Mouse (Mus musculus) neural tube, embryonic 12.5 days (tissue): ENCODE measurements around the gene Dpf3. TPM values are rescaled to one million over a fixed set of nuclear protein-coding genes. Genes with fewer than 3 reads are reported as not detected.

Experiments used
- ATAC-seq: fragments of 200-750 bp; cut with Nextera tagmentation; 2 replicates; pipeline ENCODE4 v1.8.0; 2017; ENCODE audit warnings: low read depth, mild to moderate bottlenecking, moderate TSS enrichment, moderate library complexity; ENCODE audit not compliant: low FRiP score
- H3K27ac ChIP-seq: fragments of 300-500 bp; sonication (generic); 2 replicates; pipeline ENCODE4 v1.5.1; 2016
- H3K27me3 ChIP-seq: fragments of 300-500 bp; sonication (generic); replicated peaks from 2 replicates; pipeline ENCODE4 v1.6.1; 2016; ENCODE audit warnings: mild to moderate bottlenecking
- H3K36me3 ChIP-seq: fragments of 300-500 bp; sonication (generic); 2 replicates; pipeline ENCODE4 v1.6.1; 2016; ENCODE audit warnings: mild to moderate bottlenecking
- H3K4me1 ChIP-seq: fragments of 300-500 bp; sonication (generic); 2 replicates; pipeline ENCODE4 v1.6.1; 2016
- H3K4me2 ChIP-seq: fragments of 300-500 bp; sonication (generic); replicated peaks from 2 replicates; pipeline ENCODE4 v1.6.1; 2016; ENCODE audit warnings: mild to moderate bottlenecking
- H3K4me3 ChIP-seq: fragments of 300-500 bp; sonication (generic); 2 replicates; pipeline ENCODE4 v1.5.1; 2016
- H3K9ac ChIP-seq: fragments of 300-500 bp; sonication (generic); 2 replicates; pipeline ENCODE4 v1.6.1; 2016; ENCODE audit warnings: mild to moderate bottlenecking
- H3K9me3 ChIP-seq: fragments of 300-500 bp; sonication (generic); 2 replicates; pipeline ENCODE4 v1.6.1; 2016; ENCODE audit warnings: mild to moderate bottlenecking
- WGBS: fragments of 180-500 bp; shearing (Covaris S2); methylation state at CpG from one replicate; pipeline ENCODE4 v1.1.7; 2016; 5-methylcytosine and 5-hydroxymethylcytosine counted together
- polyA plus RNA-seq: library from polyadenylated mRNA; unstranded; fragments of >200 nt; fragmentation: Nextera tagmentation; extraction: Ambion mirVana; gene quantifications from 2 replicates; pipeline ENCODE4 v1.2.1, GENCODE M21; 2016

The Dpf3 gene
- polyA plus RNA-seq, 1 experiment from 2014 or later: 17.4 TPM

- peaks cover 4% of the 10 kb centered on the region for H3K4me1 ChIP-seq
Measured at GRCm38 (mm10) chr12:83283591-83284320, 203.8 kb downstream of the Dpf3 start.

GRCm38 (mm10) chr12:83277537-83278441 is 209.7 kb downstream of the Dpf3 start:
- H3K36me3 ChIP-seq: no peaks in the 10 kb centered on the region
- no peak overlapping the region for H3K27ac ChIP-seq

More at GRCm38 (mm10) chr12:83283591-83284320, 203.8 kb downstream of the Dpf3 start:
- Histone ChIP-seq H3K36me3 (no peaks in the 10 kb centered on the region), H3K9ac (no peak overlapping the region), H3K27ac (no peak overlapping the region), H3K4me2 (no peak overlapping the region), H3K9me3 (no peaks in the 10 kb centered on the region), H3K4me3 (no peak overlapping the region), H3K27me3 (no peaks in the 10 kb centered on the region)
- ATAC-seq: no peak
- 90% methylated on average over 6 of the region's 6 CpGs for WGBS

GRCm38 (mm10) chr12:83271215-83271614 is 216.3 kb downstream of the Dpf3 start:
- 93% methylated on average over 3 of the region's 3 CpGs for WGBS
- Histone ChIP-seq H3K27me3 (no peaks in the 10 kb centered on the region), H3K4me1 (no peaks in the 10 kb centered on the region), H3K27ac (no peak overlapping the region), H3K9me3 (no peaks in the 10 kb centered on the region), H3K9ac (no peak overlapping the region), H3K4me3 (no peak overlapping the region), H3K36me3 (no peaks in the 10 kb centered on the region), H3K4me2 (no peak overlapping the region)
- ATAC-seq: no peak

More at GRCm38 (mm10) chr12:83277537-83278441, 209.7 kb downstream of the Dpf3 start:
- Histone ChIP-seq H3K4me2 (no peak overlapping the region), H3K9me3 (no peaks in the 10 kb centered on the region), H3K9ac (no peak overlapping the region), H3K4me1 (peaks cover 14% of the 10 kb centered on the region), H3K27me3 (no peaks in the 10 kb centered on the region), H3K4me3 (no peak overlapping the region)
- ATAC-seq: no peak
- 69% methylated on average over 11 of the region's 11 CpGs for WGBS

GRCm38 (mm10) chr12:83268504-83268922 is 219.0 kb downstream of the Dpf3 start:
- H3K4me2 ChIP-seq: no peak overlapping the region
- H3K27me3 ChIP-seq: no peaks in the 10 kb centered on the region
- no peaks in the 10 kb centered on the region for H3K4me1 ChIP-seq
- H3K9me3 ChIP-seq: no peaks in the 10 kb centered on the region
- no peak overlapping the region for H3K4me3 ChIP-seq
- no peak overlapping the region for H3K27ac ChIP-seq
- 83% methylated on average over 11 of the region's 11 CpGs for WGBS
- no peak overlapping the region for H3K9ac ChIP-seq
- ATAC-seq: no peak
- no peaks in the 10 kb centered on the region for H3K36me3 ChIP-seq

- Histone ChIP-seq H3K4me3 (no peak overlapping the region), H3K4me2 (no peak overlapping the region), H3K9ac (no peak overlapping the region), H3K36me3 (no peaks in the 10 kb centered on the region), H3K27ac (no peak overlapping the region), H3K9me3 (no peaks in the 10 kb centered on the region), H3K27me3 (no peaks in the 10 kb centered on the region), H3K4me1 (no peaks in the 10 kb centered on the region)
- WGBS: 88% methylated on average over 2 of the region's 2 CpGs
- ATAC-seq: no peak
Measured at GRCm38 (mm10) chr12:83260540-83260939, 227.0 kb downstream of the Dpf3 start.

- Histone ChIP-seq H3K4me2 (no peak overlapping the region), H3K4me1 (no peaks in the 10 kb centered on the region), H3K27me3 (no peaks in the 10 kb centered on the region), H3K9me3 (no peaks in the 10 kb centered on the region), H3K27ac (no peak overlapping the region), H3K36me3 (no peaks in the 10 kb centered on the region), H3K4me3 (no peak overlapping the region), H3K9ac (no peak overlapping the region)
- ATAC-seq: no peak
- WGBS: 83% methylated on average over 4 of the region's 4 CpGs
Measured at GRCm38 (mm10) chr12:83254399-83254798, 233.1 kb downstream of the Dpf3 start.

GRCm38 (mm10) chr12:83249066-83249465 is 238.4 kb downstream of the Dpf3 start:
- Histone ChIP-seq H3K4me3 (no peak overlapping the region), H3K4me2 (no peak overlapping the region), H3K36me3 (no peaks in the 10 kb centered on the region), H3K4me1 (no peaks in the 10 kb centered on the region), H3K27me3 (no peaks in the 10 kb centered on the region), H3K27ac (no peak overlapping the region), H3K9ac (no peak overlapping the region), H3K9me3 (no peaks in the 10 kb centered on the region)
- WGBS: 73% methylated on average over 3 of the region's 3 CpGs
- no peak for ATAC-seq

GRCm38 (mm10) chr12:83248636-83249035 is 238.9 kb downstream of the Dpf3 start:
- WGBS: 91% methylated on average over 2 of the region's 2 CpGs
- no peak overlapping the region for H3K27ac ChIP-seq
- H3K9me3 ChIP-seq: no peaks in the 10 kb centered on the region
- H3K4me1 ChIP-seq: no peaks in the 10 kb centered on the region
- ATAC-seq: no peak
- H3K4me2 ChIP-seq: no peak overlapping the region
- H3K9ac ChIP-seq: no peak overlapping the region
- H3K36me3 ChIP-seq: no peaks in the 10 kb centered on the region
- H3K4me3 ChIP-seq: no peak overlapping the region
- no peaks in the 10 kb centered on the region for H3K27me3 ChIP-seq

DNA sequence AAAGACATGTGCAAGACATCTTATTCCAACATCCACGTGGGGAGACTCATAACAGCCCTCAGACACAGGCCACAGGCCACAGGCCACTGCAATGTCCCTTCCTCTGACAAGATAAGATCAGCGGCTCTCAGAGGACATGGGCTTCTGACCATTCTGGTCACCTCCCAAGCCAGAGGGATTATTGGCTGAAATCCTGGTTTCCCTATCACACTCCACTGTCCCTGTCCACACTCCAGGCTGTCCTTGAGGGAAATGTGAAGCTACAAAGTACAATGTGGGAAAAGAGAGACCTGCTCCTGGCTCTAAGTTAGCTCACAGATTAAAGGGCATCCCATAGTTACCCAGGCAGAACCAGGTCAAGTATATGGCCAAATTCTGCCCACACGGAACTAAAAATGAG is 239.8 kb downstream of the Dpf3 start:
- H3K4me2 ChIP-seq: no peak overlapping the region
- H3K9me3 ChIP-seq: no peaks in the 10 kb centered on the region
- H3K27ac ChIP-seq: no peak overlapping the region
- no peaks in the 10 kb centered on the region for H3K4me1 ChIP-seq
- no peak for ATAC-seq
- H3K4me3 ChIP-seq: no peak overlapping the region
- WGBS: 94% methylated on average over 3 of the region's 3 CpGs
- no peaks in the 10 kb centered on the region for H3K36me3 ChIP-seq
- H3K9ac ChIP-seq: no peak overlapping the region
- no peaks in the 10 kb centered on the region for H3K27me3 ChIP-seq

- Histone ChIP-seq H3K4me2 (no peak overlapping the region), H3K4me1 (no peaks in the 10 kb centered on the region), H3K27me3 (no peaks in the 10 kb centered on the region), H3K36me3 (no peaks in the 10 kb centered on the region), H3K9me3 (no peaks in the 10 kb centered on the region), H3K9ac (no peak overlapping the region), H3K27ac (no peak overlapping the region), H3K4me3 (no peak overlapping the region)
- no peak for ATAC-seq
- 71% methylated on average over 3 of the region's 3 CpGs for WGBS
Measured at GRCm38 (mm10) chr12:83241022-83241421, 246.5 kb downstream of the Dpf3 start.

DNA sequence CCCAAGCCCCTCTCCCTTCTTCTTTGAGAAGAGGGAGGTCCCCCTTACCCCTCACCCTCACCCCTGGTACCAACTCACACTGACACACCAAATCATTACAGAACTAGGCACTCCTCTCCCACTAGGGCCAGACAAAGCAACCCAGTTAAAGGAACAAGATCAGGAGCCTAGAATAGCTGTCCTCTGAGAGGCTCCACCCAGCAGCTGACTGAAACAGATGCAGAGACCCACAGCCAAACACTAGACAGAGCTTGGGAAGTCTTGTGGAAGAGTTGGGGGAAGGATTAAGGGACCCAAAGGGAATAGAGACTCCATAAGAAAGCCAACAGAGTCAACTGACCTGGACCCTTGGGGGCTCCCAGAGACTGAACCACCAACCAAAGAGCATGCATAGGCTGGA is 246.9 kb downstream of the Dpf3 start:
- H3K27ac ChIP-seq: no peak overlapping the region
- no peak overlapping the region for H3K9ac ChIP-seq
- no peaks in the 10 kb centered on the region for H3K27me3 ChIP-seq
- H3K36me3 ChIP-seq: no peaks in the 10 kb centered on the region
- no peaks in the 10 kb centered on the region for H3K9me3 ChIP-seq
- no peak overlapping the region for H3K4me2 ChIP-seq
- no peak for ATAC-seq
- no peak overlapping the region for H3K4me3 ChIP-seq
- H3K4me1 ChIP-seq: no peaks in the 10 kb centered on the region

DNA sequence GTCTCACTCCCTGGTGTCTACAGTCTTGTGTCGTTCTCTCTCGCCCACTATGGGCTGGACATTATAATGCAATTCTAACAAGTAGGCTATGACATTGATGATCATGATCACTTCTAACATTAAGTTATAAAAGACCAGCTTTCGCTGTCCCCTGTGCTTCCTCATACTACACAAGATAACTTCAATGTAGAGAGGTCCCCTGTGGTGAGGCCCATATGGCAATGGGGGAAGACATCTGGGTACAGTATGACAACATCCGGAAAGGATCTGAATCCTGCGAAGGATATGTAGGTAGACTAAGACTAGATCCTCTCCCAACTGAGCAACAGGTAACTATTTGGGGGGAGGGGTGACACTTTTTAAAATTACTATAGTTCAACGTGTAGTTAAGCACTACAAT is 251.7 kb downstream of the Dpf3 start:
- Histone ChIP-seq H3K27me3 (no peaks in the 10 kb centered on the region), H3K27ac (no peak overlapping the region), H3K36me3 (no peaks in the 10 kb centered on the region), H3K9ac (no peak overlapping the region), H3K4me1 (peaks cover 2% of the 10 kb centered on the region; the same call in 1 of the 2 replicates), H3K4me3 (no peak overlapping the region), H3K9me3 (0 out of 2 replicates have a peak, but pooled peaks cover 3% of the 10 kb centered on the region), H3K4me2 (no peak overlapping the region)
- WGBS: 91% methylated on average over 6 of the region's 6 CpGs
- no peak for ATAC-seq
